Mouse (Mus musculus): ENCODE results near the gene Hdac1.
A peak's percentile ranks its signal among the peaks of the same experiment; 100 is the strongest.
"Not testable (repeated sequence)": the region's sequence is repeated elsewhere in the genome, so short reads cannot be mapped to it uniquely, and the experiment has no call there.

The Hdac1 gene

GRCm38 (mm10) chr4:129572236-129573092, 30.0 kb upstream of the Hdac1 start:
- no peaks in the 10 kb centered on the region for H3K36me3 ChIP-seq (ENCODE audit: control insufficient read depth, insufficient read depth, low read length, poor library complexity, severe bottlenecking)
- DNase-seq (ENCODE audit: low read depth, low spot score), result no peak
- no peaks in the 10 kb centered on the region for H3K27me3 ChIP-seq (ENCODE audit: control insufficient read depth, insufficient read depth, low read length, poor library complexity, severe bottlenecking)

GRCm38 (mm10) chr4:129571551-129572084, 29.1 kb upstream of the Hdac1 start:
- no peaks in the 10 kb centered on the region for H3K36me3 ChIP-seq (ENCODE audit: control insufficient read depth, insufficient read depth, low read length, poor library complexity, severe bottlenecking)
- no peak for DNase-seq (ENCODE audit: low read depth, low spot score)
- H3K27me3 ChIP-seq (ENCODE audit: control insufficient read depth, insufficient read depth, low read length, poor library complexity, severe bottlenecking), result no peaks in the 10 kb centered on the region

- Histone ChIP-seq H3K27me3 (ENCODE audit: control insufficient read depth, insufficient read depth, low read length, poor library complexity, severe bottlenecking) (no peaks in the 10 kb centered on the region), H3K36me3 (ENCODE audit: control insufficient read depth, insufficient read depth, low read length, poor library complexity, severe bottlenecking) (no peaks in the 10 kb centered on the region)
- peak; percentile 66 for DNase-seq (ENCODE audit: low read depth, low spot score)
Observed at GRCm38 (mm10) chr4:129570028-129570427, 27.5 kb upstream of the Hdac1 start.

- Histone ChIP-seq H3K36me3 (ENCODE audit: control insufficient read depth, insufficient read depth, low read length, poor library complexity, severe bottlenecking) (no peaks in the 10 kb centered on the region), H3K27me3 (ENCODE audit: control insufficient read depth, insufficient read depth, low read length, poor library complexity, severe bottlenecking) (no peaks in the 10 kb centered on the region)
- DNase-seq (ENCODE audit: low read depth, low spot score), result no peak
Observed at GRCm38 (mm10) chr4:129568366-129568765, 25.9 kb upstream of the Hdac1 start.

GRCm38 (mm10) chr4:129565139-129565538, 22.6 kb upstream of the Hdac1 start:
- H3K27me3 ChIP-seq (ENCODE audit: control insufficient read depth, insufficient read depth, low read length, poor library complexity, severe bottlenecking), result no peaks in the 10 kb centered on the region
- no peaks in the 10 kb centered on the region for H3K36me3 ChIP-seq (ENCODE audit: control insufficient read depth, insufficient read depth, low read length, poor library complexity, severe bottlenecking)
- DNase-seq (ENCODE audit: low read depth, low spot score), result no peak

GRCm38 (mm10) chr4:129563718-129564117, 21.2 kb upstream of the Hdac1 start:
- H3K36me3 ChIP-seq (ENCODE audit: control insufficient read depth, insufficient read depth, low read length, poor library complexity, severe bottlenecking), result no peaks in the 10 kb centered on the region
- DNase-seq (ENCODE audit: low read depth, low spot score), result no peak

GRCm38 (mm10) chr4:129561184-129561583, 18.7 kb upstream of the Hdac1 start:
- Histone ChIP-seq H3K27me3 (ENCODE audit: control insufficient read depth, insufficient read depth, low read length, poor library complexity, severe bottlenecking) (no peaks in the 10 kb centered on the region), H3K36me3 (ENCODE audit: control insufficient read depth, insufficient read depth, low read length, poor library complexity, severe bottlenecking) (no peaks in the 10 kb centered on the region)
- no peak for DNase-seq (ENCODE audit: low read depth, low spot score)

More at GRCm38 (mm10) chr4:129563718-129564117, 21.2 kb upstream of the Hdac1 start:
- no peaks in the 10 kb centered on the region for H3K27me3 ChIP-seq (ENCODE audit: control insufficient read depth, insufficient read depth, low read length, poor library complexity, severe bottlenecking)

GRCm38 (mm10) chr4:129558321-129558955, 15.9 kb upstream of the Hdac1 start:
- Histone ChIP-seq H3K27me3 (ENCODE audit: control insufficient read depth, insufficient read depth, low read length, poor library complexity, severe bottlenecking) (no peaks in the 10 kb centered on the region), H3K36me3 (ENCODE audit: control insufficient read depth, insufficient read depth, low read length, poor library complexity, severe bottlenecking) (no peaks in the 10 kb centered on the region)
- peak; percentile 40 for DNase-seq (ENCODE audit: low read depth, low spot score)

GRCm38 (mm10) chr4:129557256-129557808, 14.8 kb upstream of the Hdac1 start:
- Histone ChIP-seq H3K36me3 (ENCODE audit: control insufficient read depth, insufficient read depth, low read length, poor library complexity, severe bottlenecking) (no peaks in the 10 kb centered on the region), H3K27me3 (ENCODE audit: control insufficient read depth, insufficient read depth, low read length, poor library complexity, severe bottlenecking) (no peaks in the 10 kb centered on the region)
- no peak for DNase-seq (ENCODE audit: low read depth, low spot score)

- no peaks in the 10 kb centered on the region for H3K27me3 ChIP-seq (ENCODE audit: control insufficient read depth, insufficient read depth, low read length, poor library complexity, severe bottlenecking)
- peak; percentile 88 for DNase-seq (ENCODE audit: low read depth, low spot score)
- no peaks in the 10 kb centered on the region for H3K36me3 ChIP-seq (ENCODE audit: control insufficient read depth, insufficient read depth, low read length, poor library complexity, severe bottlenecking)
Observed at GRCm38 (mm10) chr4:129556532-129557223, 14.2 kb upstream of the Hdac1 start.

GRCm38 (mm10) chr4:129555862-129556531, 13.5 kb upstream of the Hdac1 start:
- DNase-seq (ENCODE audit: low read depth, low spot score), result no peak
- Histone ChIP-seq H3K27me3 (ENCODE audit: control insufficient read depth, insufficient read depth, low read length, poor library complexity, severe bottlenecking) (no peaks in the 10 kb centered on the region), H3K36me3 (ENCODE audit: control insufficient read depth, insufficient read depth, low read length, poor library complexity, severe bottlenecking) (no peaks in the 10 kb centered on the region)

- peak; percentile 61 for DNase-seq (ENCODE audit: low read depth, low spot score)
- H3K27me3 ChIP-seq (ENCODE audit: control insufficient read depth, insufficient read depth, low read length, poor library complexity, severe bottlenecking), result no peaks in the 10 kb centered on the region
- H3K36me3 ChIP-seq (ENCODE audit: control insufficient read depth, insufficient read depth, low read length, poor library complexity, severe bottlenecking), result no peaks in the 10 kb centered on the region
Observed at GRCm38 (mm10) chr4:129555421-129555861, 12.9 kb upstream of the Hdac1 start.

- H3K27me3 ChIP-seq (ENCODE audit: control insufficient read depth, insufficient read depth, low read length, poor library complexity, severe bottlenecking); DNase-seq (ENCODE audit: low read depth, low spot score); H3K36me3 ChIP-seq (ENCODE audit: control insufficient read depth, insufficient read depth, low read length, poor library complexity, severe bottlenecking): not testable (repeated sequence)
Observed at GRCm38 (mm10) chr4:129554512-129554911, 12.0 kb upstream of the Hdac1 start.

GRCm38 (mm10) chr4:129550295-129550694, 7.8 kb upstream of the Hdac1 start:
- H3K36me3 ChIP-seq (ENCODE audit: control insufficient read depth, insufficient read depth, low read length, poor library complexity, severe bottlenecking), result no peaks in the 10 kb centered on the region
- no peaks in the 10 kb centered on the region for H3K27me3 ChIP-seq (ENCODE audit: control insufficient read depth, insufficient read depth, low read length, poor library complexity, severe bottlenecking)
- DNase-seq (ENCODE audit: low read depth, low spot score), result no peak

Data from splenic B cell, adult 2 months (primary cell).